Mouse (Mus musculus) brain, embryonic 14.5 days (tissue): ENCODE data around the gene Dgki. TPM values are rescaled to one million over a fixed set of nuclear protein-coding genes. Genes with fewer than 3 reads are reported as not detected.

Source experiments
- DNase-seq: peaks from one replicate; pipeline ENCODE4 v3.0.0-alpha.2; 2011; ENCODE audit warnings: low read depth
- CTCF ChIP-seq: fragments of 200-500 bp; IDR thresholded peaks from 2 replicates; pipeline ENCODE4 v1.5.1; 2012; ENCODE audit warnings: inconsistent platforms, mild to moderate bottlenecking, moderate library complexity, borderline replicate concordance; ENCODE audit not compliant: insufficient read depth, insufficient read length; ENCODE audit errors: extremely low read depth
- POLR2A ChIP-seq: fragments of 200-500 bp; IDR thresholded peaks from 2 replicates; pipeline ENCODE4 v1.6.1; 2012; ENCODE audit warnings: mild to moderate bottlenecking, inconsistent platforms, borderline replicate concordance; ENCODE audit not compliant: poor library complexity, insufficient read depth, insufficient read length, severe bottlenecking; ENCODE audit errors: extremely low read depth
- polyA plus RNA-seq: library from polyadenylated mRNA; depleted of rRNA; stranded (reverse); fragments of >200 nt; gene quantifications from 2 replicates; pipeline ENCODE4 v1.2.3, GENCODE M21; 2012

Dgki gene
- polyA plus RNA-seq, 1 experiment = 6.5 TPM

GRCm38 (mm10) chr6:37231148-37231547 is 68.8 kb downstream of the Dgki start:
- no peak for TF ChIP-seq POLR2A
- no peak for TF ChIP-seq CTCF

GRCm38 (mm10) chr6:37222947-37223510 is 77.0 kb downstream of the Dgki start:
- DNase-seq = no peak
- TF ChIP-seq CTCF = no peak

More at GRCm38 (mm10) chr6:37231148-37231547, 68.8 kb downstream of the Dgki start:
- DNase-seq = no peak

- TF ChIP-seq POLR2A (no peak), CTCF (0 out of 2 replicates have a peak, but pooled peaks have one; percentile 18)
These were observed 78.0 kb downstream of the Dgki start for GRCm38 (mm10) chr6:37222016-37222415.

GRCm38 (mm10) chr6:37219110-37219509 is 80.9 kb downstream of the Dgki start:
- TF ChIP-seq CTCF (no peak), POLR2A (no peak)
- no peak for DNase-seq

More at GRCm38 (mm10) chr6:37222016-37222415, 78.0 kb downstream of the Dgki start:
- DNase-seq = no peak

- peak; percentile 91 for DNase-seq
- TF ChIP-seq POLR2A (no peak), CTCF (no peak)
These were observed 83.6 kb downstream of the Dgki start for GRCm38 (mm10) chr6:37216342-37216763.

GRCm38 (mm10) chr6:37215655-37216054 is 84.3 kb downstream of the Dgki start:
- TF ChIP-seq POLR2A (no peak), CTCF (no peak)
- DNase-seq = peak; percentile 49

GRCm38 (mm10) chr6:37212930-37213329 is 87.1 kb downstream of the Dgki start:
- no peak for DNase-seq
- no peak for TF ChIP-seq CTCF
- no peak for TF ChIP-seq POLR2A

- peak; percentile 67 for DNase-seq
- TF ChIP-seq CTCF (no peak), POLR2A (no peak)
These were observed 88.3 kb downstream of the Dgki start for GRCm38 (mm10) chr6:37211545-37212247.

GRCm38 (mm10) chr6:37202901-37203300 is 97.1 kb downstream of the Dgki start:
- no peak for TF ChIP-seq CTCF
- DNase-seq = no peak

GRCm38 (mm10) chr6:37200840-37201239 is 99.1 kb downstream of the Dgki start:
- DNase-seq = no peak
- TF ChIP-seq POLR2A (no peak), CTCF (no peak)

GRCm38 (mm10) chr6:37199502-37199901 is 100.5 kb downstream of the Dgki start:
- TF ChIP-seq CTCF (no peak), POLR2A (no peak)
- no peak for DNase-seq

GRCm38 (mm10) chr6:37197745-37198144 is 102.2 kb downstream of the Dgki start:
- TF ChIP-seq CTCF (no peak), POLR2A (no peak)
- DNase-seq = peak; percentile 55
